Mouse (Mus musculus): ENCODE results near the gene Stox2. TPM values are rescaled to one million over a fixed set of nuclear protein-coding genes. Genes with fewer than 3 reads are reported as not detected.

The Stox2 gene
- polyA plus RNA-seq, 1 experiment from 2014 or later = 43.5 TPM

- WGBS = 21% methylated on average over 6 of the region's 6 CpGs
- H3K36me3 ChIP-seq = no peaks in the 10 kb centered on the region
- peak overlapping the region; percentile 78; the same call in 1 of the 2 replicates for H3K9ac ChIP-seq
- H3K4me2 ChIP-seq = peak overlapping the region; percentile 81
- no peak for ATAC-seq (ENCODE audit: low FRiP score, low read depth)
- no peaks in the 10 kb centered on the region for H3K27me3 ChIP-seq
- H3K9me3 ChIP-seq = no peaks in the 10 kb centered on the region
- peaks cover 68% of the 10 kb centered on the region for H3K4me1 ChIP-seq (replicated peaks)
- H3K27ac ChIP-seq (replicated peaks) = 0 out of 2 replicates have a peak overlapping the region, but pooled peaks have one; percentile 7
- H3K4me3 ChIP-seq = peak overlapping the region; percentile 59
Observed at GRCm38 (mm10) chr8:47285435-47285834, 160.7 kb downstream of the Stox2 start.

- Histone ChIP-seq H3K9me3 (no peaks in the 10 kb centered on the region), H3K4me1 (replicated peaks) (peaks cover 68% of the 10 kb centered on the region)
Observed at GRCm38 (mm10) chr8:47284329-47285326, 161.5 kb downstream of the Stox2 start.

GRCm38 (mm10) chr8:47279898-47280297 is 166.3 kb downstream of the Stox2 start:
- no peak overlapping the region for H3K27ac ChIP-seq (replicated peaks)
- no peak for ATAC-seq (ENCODE audit: low FRiP score, low read depth)
- no peak overlapping the region for H3K4me3 ChIP-seq
- H3K4me1 ChIP-seq (replicated peaks) = peaks cover 80% of the 10 kb centered on the region
- no peak overlapping the region for H3K9ac ChIP-seq
- no peaks in the 10 kb centered on the region for H3K27me3 ChIP-seq
- no peak overlapping the region for H3K4me2 ChIP-seq
- 50% methylated on average over 10 of the region's 10 CpGs for WGBS
- no peaks in the 10 kb centered on the region for H3K36me3 ChIP-seq
- no peaks in the 10 kb centered on the region for H3K9me3 ChIP-seq

More at GRCm38 (mm10) chr8:47284329-47285326, 161.5 kb downstream of the Stox2 start:
- Histone ChIP-seq H3K4me3 (peak overlapping the region; percentile 59), H3K36me3 (no peaks in the 10 kb centered on the region), H3K27ac (replicated peaks) (peak overlapping the region; percentile 60), H3K9ac (peak overlapping the region; percentile 15; the same call in 1 of the 2 replicates), H3K27me3 (no peaks in the 10 kb centered on the region), H3K4me2 (peak overlapping the region; percentile 81)
- ATAC-seq (ENCODE audit: low FRiP score, low read depth) = no peak
- 14% methylated on average over 21 of the region's 21 CpGs for WGBS

GRCm38 (mm10) chr8:47278211-47278610 is 168.0 kb downstream of the Stox2 start:
- no peak overlapping the region for H3K4me3 ChIP-seq
- no peak overlapping the region for H3K27ac ChIP-seq (replicated peaks)
- no peaks in the 10 kb centered on the region for H3K9me3 ChIP-seq
- WGBS = 79% methylated on average over 3 of the region's 3 CpGs
- H3K9ac ChIP-seq = no peak overlapping the region
- peaks cover 69% of the 10 kb centered on the region for H3K4me1 ChIP-seq (replicated peaks)
- H3K4me2 ChIP-seq = no peak overlapping the region
- no peaks in the 10 kb centered on the region for H3K27me3 ChIP-seq
- no peaks in the 10 kb centered on the region for H3K36me3 ChIP-seq
- no peak for ATAC-seq (ENCODE audit: low FRiP score, low read depth)

DNA sequence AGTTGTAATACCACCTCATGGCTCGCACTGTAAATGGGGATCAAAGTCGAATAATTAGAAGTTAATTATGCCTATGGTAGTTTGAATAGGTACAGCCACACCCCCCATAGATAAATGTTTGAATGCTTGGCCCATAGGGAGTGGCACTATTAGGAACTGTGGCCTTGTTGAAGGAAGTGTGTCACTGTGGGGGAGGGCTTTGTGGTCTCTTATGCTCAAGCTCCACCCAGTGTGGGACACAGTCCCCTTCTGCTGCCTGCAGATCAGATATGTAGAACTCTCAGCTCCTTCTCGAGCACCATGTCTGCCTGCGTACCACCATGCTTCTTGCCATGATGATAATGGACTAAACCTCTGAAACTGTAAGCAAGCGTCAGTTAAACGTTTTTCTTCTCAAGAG is 177.2 kb downstream of the Stox2 start:
- Histone ChIP-seq H3K4me3 (no peak overlapping the region), H3K27me3 (no peaks in the 10 kb centered on the region), H3K9ac (no peak overlapping the region), H3K9me3 (no peaks in the 10 kb centered on the region), H3K4me2 (no peak overlapping the region), H3K4me1 (replicated peaks) (peaks cover 32% of the 10 kb centered on the region), H3K27ac (replicated peaks) (no peak overlapping the region), H3K36me3 (no peaks in the 10 kb centered on the region)
- ATAC-seq (ENCODE audit: low FRiP score, low read depth) = no peak
- 87% methylated on average over 6 of the region's 6 CpGs for WGBS

DNA sequence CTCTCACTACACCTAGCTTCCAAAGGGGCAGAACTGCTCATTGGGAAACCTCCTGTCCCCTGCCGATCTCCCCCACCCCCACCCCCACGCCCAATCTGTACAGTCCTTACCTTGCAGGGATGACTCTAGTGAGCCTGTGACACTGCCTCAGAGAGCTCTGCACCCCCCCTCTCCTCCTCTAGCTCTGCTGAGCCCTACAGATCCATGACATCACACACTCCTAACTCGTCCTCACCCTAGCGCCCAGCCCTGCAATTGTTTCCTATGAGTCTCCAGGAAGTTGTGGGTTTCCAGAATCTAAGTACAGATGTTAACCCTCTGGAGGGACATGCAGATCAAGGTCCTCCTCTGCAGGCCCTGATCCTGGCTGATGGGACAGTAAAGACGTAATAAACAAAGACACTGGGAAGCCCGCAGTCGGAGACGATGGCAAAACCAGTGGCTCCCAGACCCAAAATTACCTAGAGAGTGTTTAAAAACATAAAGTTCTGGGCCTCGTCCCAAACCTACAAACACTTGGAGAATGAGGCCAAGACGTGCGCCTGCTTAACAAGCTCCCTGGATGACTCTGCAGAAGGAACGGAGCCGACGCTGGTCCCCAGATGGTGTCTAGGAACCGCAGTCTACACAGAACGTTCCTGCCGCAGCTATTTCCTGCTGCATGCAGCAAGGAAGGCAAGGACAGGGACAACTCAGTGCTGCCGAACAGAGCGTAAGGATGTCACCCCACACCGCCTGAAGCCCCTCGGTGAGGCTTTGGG is 177.9 kb downstream of the Stox2 start:
- Histone ChIP-seq H3K27me3 (no peaks in the 10 kb centered on the region), H3K4me2 (no peak overlapping the region), H3K9ac (no peak overlapping the region), H3K4me1 (replicated peaks) (peaks cover 39% of the 10 kb centered on the region), H3K4me3 (no peak overlapping the region), H3K36me3 (no peaks in the 10 kb centered on the region), H3K27ac (replicated peaks) (no peak overlapping the region), H3K9me3 (no peaks in the 10 kb centered on the region)
- WGBS = 73% methylated on average over 21 of the region's 21 CpGs
- ATAC-seq (ENCODE audit: low FRiP score, low read depth) = no peak

GRCm38 (mm10) chr8:47263070-47263843 is 182.9 kb downstream of the Stox2 start:
- no peak for ATAC-seq (ENCODE audit: low FRiP score, low read depth)
- Histone ChIP-seq H3K4me3 (no peak overlapping the region), H3K4me2 (no peak overlapping the region), H3K9ac (no peak overlapping the region), H3K4me1 (replicated peaks) (peaks cover 55% of the 10 kb centered on the region), H3K36me3 (no peaks in the 10 kb centered on the region), H3K9me3 (no peaks in the 10 kb centered on the region), H3K27ac (replicated peaks) (no peak overlapping the region), H3K27me3 (no peaks in the 10 kb centered on the region)
- WGBS = 31% methylated on average over 17 of the region's 17 CpGs

- Histone ChIP-seq H3K27me3 (no peaks in the 10 kb centered on the region), H3K9ac (no peak overlapping the region), H3K4me2 (no peak overlapping the region), H3K4me1 (replicated peaks) (peaks cover 45% of the 10 kb centered on the region), H3K9me3 (no peaks in the 10 kb centered on the region), H3K4me3 (no peak overlapping the region), H3K36me3 (no peaks in the 10 kb centered on the region), H3K27ac (replicated peaks) (0 out of 2 replicates have a peak overlapping the region, but pooled peaks have one; percentile 20)
- 42% methylated on average over 12 of the region's 12 CpGs for WGBS
- ATAC-seq (ENCODE audit: low FRiP score, low read depth) = 0 out of 2 replicates have a peak, but pooled peaks have one; percentile 17
Observed at GRCm38 (mm10) chr8:47260751-47261474, 185.2 kb downstream of the Stox2 start.

- H3K4me1 ChIP-seq (replicated peaks) = peaks cover 23% of the 10 kb centered on the region
- H3K4me3 ChIP-seq = no peak overlapping the region
- WGBS = 77% methylated on average over 3 of the region's 4 CpGs
Observed at GRCm38 (mm10) chr8:47250832-47251231, 195.3 kb downstream of the Stox2 start.

GRCm38 (mm10) chr8:47245116-47245515 is 201.0 kb downstream of the Stox2 start:
- H3K4me1 ChIP-seq (replicated peaks) = peaks cover 54% of the 10 kb centered on the region
- H3K36me3 ChIP-seq = no peaks in the 10 kb centered on the region
- no peak for ATAC-seq (ENCODE audit: low FRiP score, low read depth)
- no peak overlapping the region; the same call in 1 of the 2 replicates for H3K27ac ChIP-seq (replicated peaks)
- no peaks in the 10 kb centered on the region for H3K27me3 ChIP-seq
- WGBS = 50% methylated on average over 4 of the region's 4 CpGs
- no peaks in the 10 kb centered on the region for H3K9me3 ChIP-seq
- H3K4me3 ChIP-seq = no peak overlapping the region
- no peak overlapping the region for H3K9ac ChIP-seq
- no peak overlapping the region for H3K4me2 ChIP-seq

More at GRCm38 (mm10) chr8:47250832-47251231, 195.3 kb downstream of the Stox2 start:
- no peak overlapping the region for H3K9ac ChIP-seq
- H3K9me3 ChIP-seq = no peaks in the 10 kb centered on the region
- no peaks in the 10 kb centered on the region for H3K27me3 ChIP-seq
- no peak overlapping the region for H3K4me2 ChIP-seq
- no peak for ATAC-seq (ENCODE audit: low FRiP score, low read depth)
- no peak overlapping the region for H3K27ac ChIP-seq (replicated peaks)
- no peaks in the 10 kb centered on the region for H3K36me3 ChIP-seq

DNA sequence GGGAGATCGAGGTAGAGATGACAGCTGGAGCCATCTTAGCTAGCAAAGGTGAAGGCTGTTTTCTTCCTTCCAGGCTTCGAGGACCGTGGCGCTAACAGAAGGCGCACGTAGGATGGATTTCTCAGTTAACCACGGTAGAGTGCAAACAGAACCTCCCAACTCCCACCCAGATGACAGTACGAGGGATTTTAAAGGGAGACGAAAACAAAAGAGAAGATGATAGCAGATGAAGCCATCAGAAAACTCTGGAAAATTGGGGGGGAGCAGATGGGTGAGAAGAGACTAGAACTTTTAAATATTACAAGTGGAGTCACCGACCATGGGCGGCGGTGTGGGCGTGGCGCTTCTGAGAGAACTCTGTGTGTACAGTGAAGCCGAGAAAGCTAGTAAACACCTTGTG is 202.0 kb downstream of the Stox2 start:
- Histone ChIP-seq H3K4me3 (peak overlapping the region; percentile 36; the same call in 1 of the 2 replicates), H3K4me2 (peak overlapping the region; percentile 62)

More for the DNA sequence above, 202.0 kb downstream of the Stox2 start:
- H3K27ac ChIP-seq (replicated peaks) = peak overlapping the region; percentile 83
- H3K4me1 ChIP-seq (replicated peaks) = peaks cover 60% of the 10 kb centered on the region
- 82% methylated on average over 15 of the region's 15 CpGs for whole genome bisulfite sequencing
- no peaks in the 10 kb centered on the region for H3K9me3 ChIP-seq
- no peaks in the 10 kb centered on the region for H3K27me3 ChIP-seq
- no peak for ATAC-seq (ENCODE audit: low FRiP score, low read depth)
- H3K9ac ChIP-seq = no peak overlapping the region
- H3K36me3 ChIP-seq = no peaks in the 10 kb centered on the region
